Mouse (Mus musculus): Measurements from ENCODE around the gene Ndufaf2.

Ndufaf2 gene

GRCm38 (mm10) chr13:108135617-108136016 is 22.8 kb downstream of the Ndufaf2 start:
- DNase-seq = no peak

GRCm38 (mm10) chr13:108132031-108132819 is 26.2 kb downstream of the Ndufaf2 start:
- no peak for DNase-seq

- no peak for DNase-seq
Measured at GRCm38 (mm10) chr13:108130737-108131136, 27.7 kb downstream of the Ndufaf2 start.

- DNase-seq = no peak
Measured at GRCm38 (mm10) chr13:108129070-108129469, 29.4 kb downstream of the Ndufaf2 start.

- no peak for DNase-seq
Measured at GRCm38 (mm10) chr13:108127883-108128282, 30.5 kb downstream of the Ndufaf2 start.

- peak; percentile 32 for DNase-seq
Measured at GRCm38 (mm10) chr13:108127130-108127529, 31.3 kb downstream of the Ndufaf2 start.

- no peak for DNase-seq
Measured at GRCm38 (mm10) chr13:108126246-108126645, 32.2 kb downstream of the Ndufaf2 start.

- no peak for DNase-seq
Measured at GRCm38 (mm10) chr13:108124096-108124495, 34.3 kb downstream of the Ndufaf2 start.

GRCm38 (mm10) chr13:108123109-108123723 is 35.2 kb downstream of the Ndufaf2 start:
- no peak for DNase-seq

- DNase-seq = no peak
Measured at GRCm38 (mm10) chr13:108119411-108120310, 38.8 kb downstream of the Ndufaf2 start.

GRCm38 (mm10) chr13:108118188-108118587 is 40.2 kb downstream of the Ndufaf2 start:
- DNase-seq = no peak

- no peak for DNase-seq
Measured at GRCm38 (mm10) chr13:108117654-108118053, 40.8 kb downstream of the Ndufaf2 start.

GRCm38 (mm10) chr13:108114257-108114656 is 44.2 kb downstream of the Ndufaf2 start:
- no peak for DNase-seq

GRCm38 (mm10) chr13:108113536-108113935 is 44.9 kb downstream of the Ndufaf2 start:
- DNase-seq = no peak

- DNase-seq = no peak
Measured at GRCm38 (mm10) chr13:108110929-108111328, 47.5 kb downstream of the Ndufaf2 start.

GRCm38 (mm10) chr13:108100700-108101099 is 57.7 kb downstream of the Ndufaf2 start:
- no peak for DNase-seq

- DNase-seq = peak; percentile 12
Measured at GRCm38 (mm10) chr13:108096446-108096845, 62.0 kb downstream of the Ndufaf2 start.

- DNase-seq = peak; percentile 58
Measured at GRCm38 (mm10) chr13:108095617-108096016, 62.8 kb downstream of the Ndufaf2 start.

GRCm38 (mm10) chr13:108094681-108095080 is 63.7 kb downstream of the Ndufaf2 start:
- DNase-seq = no peak

- no peak for DNase-seq
Measured at GRCm38 (mm10) chr13:108092290-108092689, 66.1 kb downstream of the Ndufaf2 start.

GRCm38 (mm10) chr13:108086724-108087123 is 71.7 kb downstream of the Ndufaf2 start:
- DNase-seq = no peak

- no peak for DNase-seq
Measured at GRCm38 (mm10) chr13:108086036-108086435, 72.4 kb downstream of the Ndufaf2 start.

GRCm38 (mm10) chr13:108084086-108084485 is 74.3 kb downstream of the Ndufaf2 start:
- DNase-seq = no peak

Measured in lung, postnatal 10 days (tissue).